Mouse (Mus musculus) heart, adult 9 months (tissue): ENCODE data around the gene Mrps18a.

Source experiments
- DNase-seq, 2 experiments: peaks; one replicate each; pipeline ENCODE4 v3.0.0; 2022; ENCODE audit warnings: low spot score in 2 of 2

Gene Mrps18a

GRCm38 (mm10) chr17:46143578-46144423 lies 33.0 kb downstream of the Mrps18a start, which contains the start of gene Rsph9:
Gene Rsph9, minus strand, starts transcription at chr17:46144216.
- DNase-seq = peak; percentile 84 to 87

GRCm38 (mm10) chr17:46152847-46153782 lies 42.3 kb downstream of the Mrps18a start, which contains the start of gene Mad2l1bp:
Gene Mad2l1bp, minus strand, starts transcription at chr17:46153553.
- DNase-seq = peak; percentile 94

GRCm38 (mm10) chr17:46154336-46154735 lies 43.5 kb downstream of the Mrps18a start:
- DNase-seq = no peak

DNA sequence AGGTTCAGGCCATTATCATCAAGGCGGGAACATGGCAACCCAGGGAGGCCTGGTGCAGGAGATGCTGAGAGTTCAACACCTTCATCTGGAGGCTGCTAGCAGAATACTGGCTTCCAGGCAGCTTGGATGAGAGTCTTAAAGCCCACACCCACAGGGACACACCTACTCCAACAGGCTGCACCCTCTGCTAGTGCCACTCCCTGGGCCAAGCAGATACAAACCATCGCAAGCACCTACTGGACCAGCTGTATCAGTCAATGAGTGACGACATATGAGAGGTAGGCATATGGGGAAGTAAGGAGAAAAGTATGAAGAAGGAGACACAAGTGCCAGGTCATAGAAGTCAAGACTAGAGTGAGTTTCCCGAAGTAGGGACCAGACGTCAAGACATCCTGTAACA lies 45.9 kb downstream of the Mrps18a start:
- DNase-seq = no peak

GRCm38 (mm10) chr17:46157131-46157530 lies 46.3 kb downstream of the Mrps18a start:
- no peak for DNase-seq

DNA sequence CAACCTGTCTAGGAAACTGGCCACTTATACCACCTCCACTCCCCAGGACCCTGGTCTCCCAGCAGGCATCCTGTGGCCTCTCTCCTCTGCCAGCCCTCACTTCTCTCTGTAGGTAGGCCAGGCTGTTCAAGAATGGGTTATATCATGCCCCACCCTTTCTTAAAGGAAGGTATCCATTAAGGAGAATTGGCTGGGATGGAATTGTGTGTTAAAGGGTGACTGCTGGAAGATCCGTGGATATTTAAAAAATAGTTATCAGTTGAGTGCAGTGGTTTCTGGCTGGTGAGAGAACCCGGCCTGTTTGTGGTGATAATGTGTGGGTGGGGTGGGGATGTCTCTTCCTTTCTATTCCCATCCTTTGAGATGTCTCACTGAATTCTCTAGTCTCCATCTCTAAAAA lies 48.5 kb downstream of the Mrps18a start:
- no peak for DNase-seq

- peak; percentile 94 to 97 for DNase-seq
Observed at GRCm38 (mm10) chr17:46160090-46160662, 49.4 kb downstream of the Mrps18a start.

- peak; percentile 99 for DNase-seq
Observed at GRCm38 (mm10) chr17:46160686-46161085, 49.9 kb downstream of the Mrps18a start, which contains the start of gene Gtpbp2. Gene Gtpbp2, plus strand, starts transcription at chr17:46161032.

DNA sequence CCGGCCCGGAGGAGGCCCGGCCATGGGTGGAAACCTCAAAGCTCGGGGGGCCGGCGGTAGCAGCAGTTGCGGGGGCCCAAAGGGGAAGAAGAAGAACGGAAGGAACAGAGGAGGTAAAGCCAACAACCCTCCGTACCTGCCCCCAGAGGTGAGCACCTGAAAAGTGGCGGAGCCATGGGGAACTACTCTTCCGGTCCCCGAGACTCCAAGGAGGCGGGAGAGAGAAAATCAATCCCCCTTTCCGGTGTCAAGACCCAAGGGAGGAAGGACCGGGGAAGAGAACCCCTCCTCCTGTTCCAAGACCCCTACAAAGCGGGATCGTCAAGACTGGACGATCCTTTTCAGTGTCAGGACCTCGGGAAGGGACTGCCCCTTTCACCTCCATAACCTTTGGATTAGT lies 50.4 kb downstream of the Mrps18a start:
- DNase-seq = peak in 1 of 2 experiments; percentile 62

GRCm38 (mm10) chr17:46161710-46162109 lies 50.9 kb downstream of the Mrps18a start:
- DNase-seq = no peak

GRCm38 (mm10) chr17:46162551-46162950 lies 51.8 kb downstream of the Mrps18a start:
- no peak for DNase-seq

GRCm38 (mm10) chr17:46162951-46163421 lies 52.2 kb downstream of the Mrps18a start:
- peak; percentile 53 to 64 for DNase-seq

GRCm38 (mm10) chr17:46164301-46164700 lies 53.5 kb downstream of the Mrps18a start:
- no peak for DNase-seq

- no peak for DNase-seq
Observed at GRCm38 (mm10) chr17:46164791-46165190, 54.0 kb downstream of the Mrps18a start.

DNA sequence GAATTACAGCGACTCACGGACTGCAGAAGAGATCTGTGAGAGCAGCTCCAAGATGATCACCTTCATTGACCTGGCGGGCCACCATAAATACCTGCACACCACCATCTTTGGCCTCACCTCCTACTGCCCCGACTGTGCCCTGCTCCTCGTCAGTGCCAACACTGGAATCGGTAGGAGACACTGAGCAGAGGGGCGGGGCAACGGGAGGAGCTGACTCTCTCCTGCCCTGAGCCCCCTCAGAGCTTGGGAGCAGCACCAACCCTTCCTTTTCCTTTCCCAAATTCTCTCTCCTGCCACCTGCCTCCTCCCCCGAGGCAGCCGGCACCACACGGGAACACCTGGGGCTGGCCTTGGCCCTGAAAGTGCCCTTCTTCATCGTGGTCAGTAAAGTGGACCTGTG lies 54.7 kb downstream of the Mrps18a start:
- no peak for DNase-seq

GRCm38 (mm10) chr17:46166270-46166669 lies 55.5 kb downstream of the Mrps18a start:
- no peak for DNase-seq

GRCm38 (mm10) chr17:46167014-46167413 lies 56.2 kb downstream of the Mrps18a start:
- no peak for DNase-seq

DNA sequence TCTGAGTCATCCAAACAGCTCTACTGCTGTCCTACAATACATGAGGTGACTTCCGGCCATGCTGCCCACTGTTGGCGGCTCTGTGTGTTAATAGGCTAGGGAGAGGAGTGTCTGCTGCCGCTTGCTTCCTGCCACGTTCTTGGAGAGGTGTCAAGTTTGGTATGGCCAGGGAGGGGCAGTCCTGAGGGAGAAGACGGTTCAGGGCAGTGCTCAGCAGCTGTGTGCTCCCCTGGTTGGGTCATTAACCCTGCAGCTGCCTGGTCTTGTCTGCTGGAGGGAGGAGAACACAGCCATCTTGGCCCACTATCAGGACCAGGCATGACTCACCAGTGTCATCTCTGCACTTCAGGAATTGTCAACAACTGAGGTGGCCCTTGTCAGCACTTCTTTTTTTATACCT lies 57.5 kb downstream of the Mrps18a start:
- no peak for DNase-seq

- no peak for DNase-seq
Observed at GRCm38 (mm10) chr17:46168768-46169167, 58.0 kb downstream of the Mrps18a start.

DNA sequence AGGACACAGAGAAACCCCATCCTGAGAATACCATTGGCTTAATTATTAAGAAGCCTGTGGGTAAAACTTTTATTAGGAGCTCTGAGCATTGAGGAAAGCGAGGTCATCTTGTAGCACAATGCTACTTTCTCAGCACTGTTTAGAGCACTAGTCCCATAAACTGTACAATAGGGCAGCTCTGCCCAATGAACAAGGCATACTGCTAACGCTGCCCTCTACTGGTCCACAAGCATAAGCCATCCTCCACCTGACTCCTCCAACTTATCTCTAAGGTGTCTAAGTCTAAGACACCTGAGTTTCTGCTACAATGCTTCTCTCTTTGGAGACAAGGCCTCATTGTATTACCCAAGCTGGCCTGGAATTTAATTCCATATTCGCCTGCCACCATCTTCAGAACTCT lies 59.8 kb downstream of the Mrps18a start:
- no peak for DNase-seq
